Mouse (Mus musculus) c-Kit-positive CD71-positive TER-119-positive erythroid progenitor cells, embryonic 14.5 days (primary cell): ENCODE measurements around the gene Gpsm3.
"Not testable (repeated sequence)": the region's sequence is repeated elsewhere in the genome, so short reads cannot be mapped to it uniquely, and the experiment has no call there.

Experiments
- DNase-seq: peaks from one replicate; pipeline ENCODE4 v3.0.0-alpha.2; 2013; ENCODE audit warnings: low spot score

Gpsm3 gene

DNA sequence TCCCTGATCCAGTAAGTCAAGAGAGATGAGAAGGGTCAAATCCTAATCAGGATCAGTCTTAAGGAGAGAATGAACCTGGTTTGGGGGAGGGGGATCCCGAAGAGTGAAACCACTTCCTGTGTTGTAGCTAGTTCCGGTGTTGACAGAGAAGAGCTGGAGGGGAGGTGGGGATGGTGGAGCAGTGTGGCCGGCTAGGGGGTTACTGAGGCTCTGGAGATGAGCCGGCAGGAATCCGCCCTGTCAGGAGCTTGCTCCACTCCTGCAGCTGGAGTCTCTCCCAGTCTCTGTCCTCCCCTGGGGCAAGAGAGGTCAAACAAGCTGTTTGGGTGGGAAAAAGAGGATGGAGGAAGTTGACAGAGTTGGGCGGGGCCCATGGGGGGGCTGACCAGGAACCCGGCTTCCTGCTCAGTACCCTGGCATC lies at the start of gene Gpsm3:
Gene Gpsm3 (plus strand): TSS at position 126 of the 421 bp plus-strand sequence.
- DNase-seq: no peak

DNA sequence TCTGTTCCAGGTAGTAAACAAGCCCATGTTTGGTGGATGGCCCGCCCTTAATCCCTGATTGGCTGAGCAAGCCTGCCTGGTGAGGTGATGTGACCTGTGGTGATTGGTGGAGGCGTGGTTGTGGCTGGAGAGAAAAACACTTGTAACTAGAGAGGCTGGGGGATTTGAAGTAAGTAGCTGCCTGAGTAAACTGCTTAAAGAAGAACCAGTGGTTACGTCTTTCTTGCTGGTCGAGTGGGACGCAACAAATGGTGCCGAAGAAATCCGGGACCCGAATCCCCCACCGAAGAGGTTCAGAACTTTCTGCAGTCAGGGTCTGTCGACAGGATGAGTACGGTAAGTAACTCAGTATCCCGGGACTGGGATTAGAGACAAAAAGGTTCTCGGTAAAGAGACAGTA lies 46.0 kb upstream of the Gpsm3 start:
- not testable (repeated sequence) for DNase-seq

DNA sequence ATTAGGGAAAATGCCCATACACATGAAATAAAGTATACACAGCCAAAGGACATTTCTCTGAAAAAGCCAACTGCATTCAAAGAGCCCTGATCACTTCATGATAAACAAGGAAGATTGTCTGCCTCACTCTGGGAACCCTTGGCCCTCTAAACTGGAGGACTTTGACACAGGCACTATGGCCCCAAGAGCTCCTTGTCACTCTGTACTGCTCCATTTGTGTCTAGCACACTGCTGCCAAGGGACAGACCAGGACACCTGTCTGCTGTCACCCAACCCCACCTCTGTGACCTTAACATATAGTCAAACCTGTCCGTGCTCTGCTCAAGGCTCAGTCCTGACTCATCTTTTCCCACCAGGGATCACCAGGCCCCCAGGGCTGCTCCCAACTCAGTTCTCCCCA lies 42.8 kb upstream of the Gpsm3 start:
- no peak for DNase-seq

DNA sequence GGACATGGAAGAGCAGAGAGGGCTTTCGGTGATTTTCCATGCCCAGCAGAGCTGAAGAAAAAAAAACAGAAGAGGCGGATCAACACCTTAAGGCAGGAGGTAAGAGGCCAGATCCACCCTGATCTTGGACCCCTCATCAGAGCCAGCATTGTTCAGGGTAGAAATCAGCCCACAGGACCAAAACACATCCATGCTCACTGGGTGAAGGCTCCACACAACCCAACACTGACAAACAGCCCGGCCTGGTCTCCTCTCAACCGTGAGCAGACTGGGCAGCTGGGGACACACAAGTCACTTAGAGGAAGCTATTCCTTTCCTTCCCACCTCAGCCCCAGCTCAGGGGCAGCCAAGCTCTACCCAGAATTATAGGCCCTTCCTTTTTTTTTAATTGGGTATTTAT lies 42.0 kb upstream of the Gpsm3 start:
- no peak for DNase-seq

DNA sequence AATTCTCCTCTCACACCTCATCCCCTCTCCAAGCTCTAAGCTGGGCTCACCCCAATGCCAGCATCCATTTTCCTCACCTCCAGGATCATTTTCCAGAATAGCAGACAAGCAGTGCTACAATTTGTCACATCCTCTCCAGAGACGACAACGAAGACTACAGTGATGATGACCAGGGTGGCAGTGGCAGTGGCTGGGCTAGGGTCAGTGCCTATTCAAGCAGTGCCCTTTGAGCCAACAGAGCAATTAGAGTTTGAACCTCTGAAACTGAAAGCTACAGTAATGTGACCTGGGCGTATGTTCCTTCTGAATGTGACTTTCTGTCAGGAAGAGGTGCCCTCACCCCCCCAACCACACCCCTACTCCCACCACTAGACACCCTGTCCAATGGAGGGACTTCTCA lies 40.5 kb upstream of the Gpsm3 start:
- no peak for DNase-seq

DNA sequence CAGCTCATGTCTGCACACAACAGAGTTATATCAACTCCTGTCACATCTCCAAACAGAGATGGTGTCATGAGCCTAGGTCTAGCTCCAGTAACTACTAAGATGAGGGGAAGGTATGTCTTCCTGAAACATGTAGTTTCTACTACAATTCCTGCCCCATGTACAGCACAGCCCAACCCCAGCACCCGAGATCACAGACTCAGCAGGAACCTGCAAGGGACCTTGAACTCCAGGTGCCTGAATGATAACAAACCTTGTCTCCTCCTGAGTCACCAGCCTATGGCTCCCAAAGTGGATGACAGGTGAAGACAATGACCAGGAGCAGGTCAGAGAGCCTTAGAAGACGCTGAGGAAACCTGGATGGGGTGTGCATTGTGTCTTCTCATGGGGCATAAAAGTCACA lies 39.8 kb upstream of the Gpsm3 start:
- DNase-seq: no peak

DNA sequence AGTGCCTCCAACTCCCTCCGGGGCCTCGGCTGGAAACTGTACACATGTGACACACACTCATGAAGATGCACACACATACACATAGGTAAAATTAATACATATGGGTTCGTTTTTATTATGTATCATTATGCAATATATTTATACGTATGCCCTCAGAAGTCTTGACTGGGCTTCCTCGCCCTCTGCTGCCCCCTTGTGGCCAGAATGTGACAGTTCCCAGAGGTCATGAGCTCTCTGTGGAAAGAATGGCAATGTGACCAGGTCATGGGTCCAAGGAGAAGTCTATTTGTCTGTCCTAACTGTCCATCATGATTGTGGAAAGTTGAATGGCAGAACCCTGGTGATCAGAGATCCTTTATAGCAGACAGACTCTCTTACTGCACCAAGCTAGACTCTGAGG lies 34.1 kb upstream of the Gpsm3 start:
- DNase-seq: peak; percentile 62

DNA sequence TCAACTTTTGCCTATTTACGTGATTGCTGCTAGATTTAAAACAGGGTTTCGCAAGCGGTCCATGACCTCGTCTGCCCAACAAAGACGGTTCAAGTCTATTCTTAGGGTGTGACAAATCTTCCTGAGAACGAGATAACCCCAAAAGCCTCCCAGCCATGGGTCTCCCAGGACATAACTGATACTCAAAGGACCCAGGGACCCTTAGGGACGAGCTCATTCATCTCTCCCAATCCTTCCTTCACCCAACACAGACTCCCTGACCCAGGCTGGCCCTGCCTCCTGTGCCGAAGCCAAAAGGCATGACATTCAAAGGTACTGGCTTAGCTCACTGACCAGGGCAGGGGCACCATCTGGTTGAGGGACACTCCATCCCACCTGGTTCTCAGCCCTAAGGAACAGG lies 33.2 kb upstream of the Gpsm3 start:
- no peak for DNase-seq

DNA sequence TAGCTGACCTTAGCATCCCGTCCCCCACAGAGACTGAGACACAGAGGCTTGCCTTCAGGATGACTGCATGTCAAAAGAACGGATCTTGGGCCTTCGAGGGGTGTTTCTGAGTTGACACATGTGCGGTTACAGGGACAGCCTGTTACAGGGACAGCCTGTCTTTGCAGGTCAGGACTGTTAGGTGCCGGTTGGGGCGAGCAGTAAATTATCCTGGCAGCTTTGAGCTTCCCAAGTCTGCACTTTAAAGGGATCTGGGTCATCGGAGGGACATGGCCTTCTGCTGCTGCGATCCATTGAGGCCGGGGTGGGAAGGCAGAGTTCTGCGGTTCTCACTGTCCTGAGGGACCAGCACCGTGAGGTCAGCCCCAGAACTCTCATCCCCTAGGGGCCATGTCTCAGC lies 32.2 kb upstream of the Gpsm3 start:
- no peak for DNase-seq

DNA sequence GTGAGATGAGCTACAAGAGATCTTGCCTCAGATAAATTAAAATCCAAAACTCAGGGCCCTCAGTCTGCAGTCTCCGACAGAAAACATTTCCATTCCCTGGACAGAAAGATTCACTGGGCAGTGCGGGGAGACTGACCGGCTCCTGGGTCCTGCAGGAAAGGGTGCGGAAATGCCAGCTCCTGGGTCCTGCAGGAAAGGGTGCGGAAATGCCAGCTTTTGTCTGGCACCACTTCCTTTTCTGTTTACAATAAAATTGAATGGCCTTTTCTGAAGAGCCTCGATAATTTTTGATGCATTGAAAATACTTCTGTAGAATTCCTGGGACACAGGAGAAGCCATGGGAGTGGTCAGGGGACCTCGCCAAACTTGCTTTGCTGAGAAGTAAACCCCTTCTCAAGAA lies 30.5 kb upstream of the Gpsm3 start:
- DNase-seq: no peak

DNA sequence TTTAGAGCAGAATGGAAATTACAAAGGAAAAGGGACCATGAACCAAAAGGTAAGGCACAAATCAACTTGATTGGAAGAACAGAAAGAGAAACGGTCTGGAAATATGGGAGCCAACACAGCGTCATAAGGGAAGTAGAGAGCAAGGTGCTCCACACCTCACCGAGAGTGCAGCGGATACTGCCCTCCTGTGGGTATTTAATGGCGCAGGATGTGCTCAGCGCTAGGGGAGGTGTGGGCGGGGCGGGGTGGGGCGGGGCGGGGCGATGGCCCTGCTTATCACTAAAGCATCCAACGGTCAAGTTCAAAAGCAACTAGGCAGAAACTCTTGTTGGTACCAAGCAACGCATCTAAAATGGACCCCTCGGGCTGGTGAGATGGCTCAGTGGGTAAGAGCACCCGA lies 29.7 kb upstream of the Gpsm3 start:
- peak; percentile 30 for DNase-seq

DNA sequence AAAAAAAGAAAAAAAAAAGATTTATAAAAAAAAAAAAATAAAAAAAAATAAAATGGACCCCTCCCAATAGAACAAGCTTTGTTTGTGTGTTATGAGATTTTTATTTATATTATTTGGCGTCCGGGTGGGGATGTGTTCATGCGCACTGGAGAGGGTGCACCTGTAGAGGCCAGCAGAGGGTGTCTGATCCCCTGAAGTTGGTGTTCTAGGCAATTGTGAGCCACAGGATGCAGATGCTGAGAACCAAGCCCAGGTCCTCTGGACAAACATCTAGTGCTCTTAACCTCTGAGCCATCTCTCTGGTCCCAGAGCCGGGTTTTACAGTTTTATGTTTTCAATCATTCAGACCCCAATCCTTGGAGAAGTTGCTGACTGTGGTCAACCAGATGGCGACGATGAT lies 29.2 kb upstream of the Gpsm3 start:
- no peak for DNase-seq

DNA sequence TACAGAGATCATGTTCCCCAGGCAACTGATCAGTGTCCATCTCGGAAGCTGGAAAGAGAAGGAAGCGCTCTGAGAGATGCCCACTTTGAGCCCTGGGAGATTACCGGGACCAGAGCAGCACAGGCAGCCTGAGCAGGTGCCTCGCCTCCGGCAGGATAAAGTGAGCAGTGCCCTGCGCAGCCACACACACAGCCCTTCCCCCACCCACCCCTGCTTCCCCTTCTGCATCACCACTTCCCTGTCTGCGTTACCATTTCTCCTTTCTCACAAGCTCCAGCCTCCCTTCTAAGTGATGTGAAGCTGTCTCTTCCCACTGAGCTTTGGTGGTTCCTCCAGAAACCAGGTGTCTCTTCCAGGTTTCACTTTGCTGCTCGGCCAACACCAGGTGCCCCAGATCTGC lies 28.4 kb upstream of the Gpsm3 start:
- no peak for DNase-seq

DNA sequence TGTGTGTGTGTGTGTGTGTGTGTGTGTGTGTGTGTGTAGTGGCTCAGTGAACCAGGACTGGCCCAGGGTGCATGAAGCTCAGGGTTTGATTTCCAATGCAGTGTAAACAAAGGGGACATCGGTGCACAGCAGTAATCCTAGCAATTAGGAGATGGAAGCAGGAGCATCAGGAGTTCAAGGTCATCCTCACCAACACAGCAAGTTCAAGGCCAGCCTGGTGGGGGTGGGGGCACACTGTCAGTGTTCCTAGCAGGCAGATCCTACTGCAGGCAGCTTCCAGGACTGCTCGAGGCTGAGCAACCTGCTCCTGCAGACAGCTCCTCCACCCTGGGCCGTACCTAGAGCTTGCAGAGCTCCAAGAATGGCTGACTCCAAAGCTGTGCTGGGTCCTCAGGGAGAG lies 27.0 kb upstream of the Gpsm3 start:
- no peak for DNase-seq

DNA sequence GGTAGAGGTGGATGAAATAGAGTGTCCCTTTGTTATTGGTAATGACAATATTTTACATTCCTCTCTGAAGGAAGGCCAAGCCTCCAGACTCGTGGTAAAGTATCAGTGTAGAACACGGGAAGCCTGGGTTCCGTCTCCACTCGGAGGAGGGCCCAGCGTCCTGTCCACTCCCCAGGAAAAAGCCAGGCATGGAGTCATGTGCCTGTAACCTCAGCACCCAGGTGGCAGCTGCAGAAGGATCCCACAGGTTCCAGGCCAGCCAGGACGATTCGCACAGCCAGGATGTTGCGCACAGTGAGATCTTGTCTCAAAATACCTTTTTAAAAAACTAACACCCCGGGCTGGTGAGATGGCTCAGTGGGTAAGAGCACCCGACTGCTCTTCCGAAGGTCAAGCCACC lies 26.3 kb upstream of the Gpsm3 start:
- DNase-seq: no peak

DNA sequence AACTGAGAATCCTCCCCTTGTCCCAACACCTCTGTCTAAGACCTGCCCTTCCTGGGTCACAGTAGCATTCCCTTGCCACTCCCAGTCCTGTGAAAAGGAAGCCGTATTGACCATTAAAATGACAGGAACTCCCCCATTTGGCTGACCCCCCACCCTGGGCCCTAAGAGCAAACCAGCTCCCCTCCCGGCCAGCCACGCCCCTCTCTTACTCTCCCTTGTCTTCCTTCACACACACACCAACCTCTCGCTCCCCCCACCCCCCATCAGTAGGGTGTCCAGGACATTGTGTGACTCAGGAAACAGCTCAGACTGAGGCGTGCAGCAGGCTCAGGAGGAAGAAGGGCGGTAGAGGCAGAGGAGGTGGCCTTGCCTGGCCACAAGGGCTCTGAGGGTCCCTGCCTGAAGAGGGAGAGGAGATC lies 25.6 kb upstream of the Gpsm3 start, which contains the start of gene Notch4:
Gene Notch4 (plus strand): TSS at position 266 of the 419 bp plus-strand sequence.
- no peak for DNase-seq

DNA sequence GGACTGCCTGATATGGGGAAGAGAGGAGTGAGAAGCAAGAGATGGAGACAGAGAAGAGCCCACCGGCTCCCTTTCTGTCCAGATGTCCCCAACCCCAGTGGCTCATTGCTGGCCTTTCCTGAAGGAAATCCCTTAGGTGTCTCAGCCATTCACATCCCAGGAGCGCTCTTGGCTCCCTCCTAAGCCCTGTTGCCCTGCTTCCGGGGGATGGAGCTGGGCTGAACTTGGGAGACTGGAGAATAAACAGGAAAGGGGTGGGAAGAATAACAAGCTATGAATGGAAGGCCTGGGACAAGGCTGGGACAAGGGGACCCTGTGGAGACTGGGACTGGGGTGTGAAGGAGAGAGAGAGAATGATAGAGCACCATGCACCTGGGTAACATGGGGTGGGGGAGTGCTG lies 24.8 kb upstream of the Gpsm3 start:
- DNase-seq: no peak

DNA sequence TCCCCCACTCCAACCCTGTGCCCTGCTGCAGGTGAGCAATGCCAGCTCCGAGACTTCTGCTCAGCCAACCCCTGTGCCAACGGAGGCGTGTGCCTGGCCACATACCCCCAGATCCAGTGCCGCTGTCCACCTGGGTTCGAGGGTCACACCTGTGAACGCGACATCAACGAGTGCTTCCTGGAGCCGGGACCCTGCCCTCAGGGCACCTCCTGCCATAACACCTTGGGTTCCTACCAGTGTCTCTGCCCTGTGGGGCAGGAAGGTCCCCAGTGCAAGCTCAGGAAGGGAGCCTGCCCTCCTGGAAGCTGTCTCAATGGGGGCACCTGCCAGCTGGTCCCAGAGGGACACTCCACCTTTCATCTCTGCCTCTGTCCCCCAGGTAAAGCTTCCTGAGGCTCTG lies 22.3 kb upstream of the Gpsm3 start:
- no peak for DNase-seq

DNA sequence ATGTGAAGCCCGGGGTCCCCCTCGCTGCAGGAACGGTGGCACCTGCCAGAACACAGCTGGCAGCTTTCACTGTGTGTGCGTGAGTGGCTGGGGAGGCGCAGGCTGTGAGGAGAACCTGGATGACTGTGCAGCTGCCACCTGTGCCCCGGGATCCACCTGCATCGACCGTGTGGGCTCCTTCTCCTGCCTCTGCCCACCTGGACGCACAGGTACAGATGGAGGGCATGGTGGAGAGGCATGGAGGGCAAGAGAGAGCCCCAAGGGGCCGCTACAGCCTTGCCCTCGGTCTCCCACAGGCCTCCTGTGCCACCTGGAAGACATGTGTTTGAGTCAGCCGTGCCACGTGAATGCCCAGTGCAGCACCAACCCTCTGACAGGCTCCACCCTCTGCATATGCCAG lies 21.2 kb upstream of the Gpsm3 start:
- DNase-seq: no peak

DNA sequence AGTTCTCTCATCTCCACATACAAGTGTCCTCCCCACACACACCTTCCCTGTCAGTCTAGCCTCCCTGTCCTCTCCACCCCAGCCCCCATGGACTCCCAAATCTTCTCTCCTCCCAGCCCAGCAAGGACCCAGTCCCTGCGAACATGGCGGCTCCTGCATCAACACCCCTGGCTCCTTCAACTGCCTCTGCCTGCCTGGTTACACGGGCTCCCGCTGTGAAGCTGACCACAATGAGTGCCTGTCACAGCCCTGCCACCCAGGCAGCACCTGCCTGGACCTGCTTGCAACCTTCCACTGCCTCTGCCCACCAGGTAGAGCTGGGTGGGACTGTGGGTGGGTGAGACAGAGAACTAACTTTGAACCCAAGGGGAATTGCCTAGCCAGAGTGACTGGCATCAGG lies 19.7 kb upstream of the Gpsm3 start:
- DNase-seq: no peak

DNA sequence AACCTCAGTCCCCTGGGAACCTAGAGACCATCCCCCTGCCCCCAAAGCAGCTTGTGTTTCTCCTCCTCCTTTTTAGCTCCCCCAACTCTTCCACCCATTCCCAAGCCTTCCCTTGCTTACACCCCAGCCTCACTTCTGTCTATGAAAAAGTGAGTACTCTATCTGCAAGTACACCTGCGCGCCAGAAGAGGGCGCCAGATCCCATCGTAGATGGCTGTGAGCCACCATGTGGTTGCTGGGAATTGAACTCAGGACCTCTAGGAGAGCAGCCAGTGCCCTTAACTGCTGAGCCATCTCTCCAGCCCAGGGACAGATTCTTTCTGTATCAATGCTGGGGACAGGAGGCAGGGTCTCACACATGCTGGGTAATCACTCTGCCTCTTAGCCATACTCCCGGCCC lies 17.7 kb upstream of the Gpsm3 start:
- DNase-seq: no peak

DNA sequence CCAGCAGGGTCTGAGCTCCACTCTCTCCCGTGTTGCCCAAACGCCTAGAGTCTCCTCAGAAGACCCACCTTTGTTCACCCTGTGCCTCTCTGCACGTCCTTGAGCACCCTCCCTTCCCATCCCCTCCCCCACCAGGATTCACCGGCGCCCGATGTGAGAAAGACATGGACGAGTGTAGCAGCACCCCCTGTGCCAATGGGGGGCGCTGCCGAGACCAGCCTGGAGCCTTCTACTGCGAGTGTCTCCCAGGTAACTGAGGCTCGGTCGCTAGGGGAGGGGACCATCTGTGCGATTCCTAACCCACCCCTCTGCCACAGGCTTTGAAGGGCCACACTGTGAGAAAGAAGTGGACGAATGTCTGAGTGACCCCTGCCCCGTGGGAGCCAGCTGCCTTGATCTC lies 17.2 kb upstream of the Gpsm3 start:
- no peak for DNase-seq

DNA sequence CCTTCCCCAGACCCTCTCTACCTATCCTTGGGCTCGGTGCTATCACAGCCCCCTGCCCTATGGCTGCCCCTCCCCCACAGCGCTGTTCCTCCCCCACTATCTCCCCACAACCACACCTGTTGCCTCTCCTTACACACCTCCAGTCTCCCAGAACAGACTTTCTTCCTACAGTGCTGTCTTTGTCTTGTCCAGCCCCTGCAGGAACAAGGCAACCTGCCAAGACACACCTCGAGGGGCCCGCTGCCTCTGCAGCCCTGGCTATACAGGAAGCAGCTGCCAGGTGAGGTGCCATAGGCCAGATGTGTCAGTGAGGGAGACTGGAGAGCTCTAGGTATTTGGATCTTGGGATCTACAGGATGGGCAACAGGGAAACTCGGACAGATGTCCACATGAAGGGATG lies 13.0 kb upstream of the Gpsm3 start:
- DNase-seq: no peak

DNA sequence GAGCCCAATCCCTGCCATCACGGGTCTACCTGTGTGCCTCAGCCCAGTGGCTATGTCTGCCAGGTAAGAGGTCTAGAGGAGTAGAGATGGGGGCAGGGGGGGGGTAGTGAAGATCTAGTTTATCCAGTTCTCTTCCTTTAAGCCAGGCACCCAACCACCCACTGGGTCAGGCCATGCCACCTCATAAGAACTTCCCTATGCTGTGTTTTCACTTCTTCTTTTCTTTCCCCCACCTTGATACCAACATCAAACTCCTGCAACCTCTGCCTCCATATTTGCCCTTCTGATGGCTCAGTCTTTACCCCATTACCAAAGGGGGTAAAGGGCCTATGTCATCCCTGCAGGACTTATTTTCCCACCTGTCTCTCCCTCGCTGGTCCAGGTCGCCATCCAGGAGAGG lies 11.5 kb upstream of the Gpsm3 start:
- DNase-seq: no peak

DNA sequence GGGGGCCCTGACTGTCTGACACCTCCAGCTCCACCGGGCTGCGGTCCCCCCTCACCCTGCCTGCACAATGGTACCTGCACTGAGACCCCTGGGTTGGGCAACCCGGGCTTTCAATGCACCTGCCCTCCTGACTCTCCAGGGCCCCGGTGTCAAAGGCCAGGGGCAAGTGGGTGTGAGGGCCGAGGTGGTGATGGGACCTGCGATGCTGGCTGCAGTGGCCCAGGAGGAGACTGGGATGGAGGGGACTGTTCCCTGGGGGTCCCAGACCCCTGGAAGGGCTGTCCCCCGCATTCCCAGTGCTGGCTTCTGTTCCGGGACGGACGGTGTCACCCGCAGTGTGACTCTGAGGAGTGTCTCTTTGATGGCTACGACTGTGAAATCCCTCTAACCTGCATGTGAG lies 7.1 kb upstream of the Gpsm3 start:
- DNase-seq: no peak
